Mouse (Mus musculus) layer of hippocampus, adult 8-10 months (tissue): ENCODE data around the gene Pcdh7. TPM values are rescaled to one million over a fixed set of nuclear protein-coding genes. Genes with fewer than 3 reads are reported as not detected.

Experiments
- DNase-seq, 2 experiments: peaks; one replicate each; pipeline ENCODE4 v3.0.0; 2022; ENCODE audit warnings: low spot score in 2 of 2
- total RNA-seq, 4 experiments: library from RNA; stranded (reverse); gene quantifications; 2 replicates each; pipeline ENCODE4 v1.2.4; 2022

Gene Pcdh7
- total RNA-seq, 4 experiments from 2014 or later = 67.4 to 71.7 (median 69.7) TPM

GRCm38 (mm10) chr5:57796337-57796736, 78.6 kb downstream of the Pcdh7 start:
- DNase-seq = no peak

GRCm38 (mm10) chr5:57797951-57798670, 80.3 kb downstream of the Pcdh7 start:
- DNase-seq = no peak

DNA sequence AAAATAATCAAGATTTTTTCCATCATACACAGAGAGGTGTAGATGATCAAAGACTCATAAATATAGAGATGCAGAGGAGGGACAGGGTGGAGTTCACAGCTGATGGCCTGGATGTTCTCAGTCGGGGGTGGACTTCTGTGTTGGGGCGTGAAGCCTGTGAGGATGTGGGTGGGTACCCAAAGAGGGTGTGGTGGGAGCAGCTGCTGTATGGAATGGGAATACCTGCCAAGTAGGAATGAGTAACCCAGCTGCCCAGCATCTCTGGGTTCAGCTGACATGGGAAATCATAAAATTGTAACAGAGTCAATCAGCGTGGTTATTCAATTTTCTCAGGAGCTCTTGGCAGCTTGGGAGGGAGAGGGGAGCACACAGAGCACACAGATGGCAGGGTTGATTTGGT, 85.3 kb downstream of the Pcdh7 start:
- no peak for DNase-seq

DNA sequence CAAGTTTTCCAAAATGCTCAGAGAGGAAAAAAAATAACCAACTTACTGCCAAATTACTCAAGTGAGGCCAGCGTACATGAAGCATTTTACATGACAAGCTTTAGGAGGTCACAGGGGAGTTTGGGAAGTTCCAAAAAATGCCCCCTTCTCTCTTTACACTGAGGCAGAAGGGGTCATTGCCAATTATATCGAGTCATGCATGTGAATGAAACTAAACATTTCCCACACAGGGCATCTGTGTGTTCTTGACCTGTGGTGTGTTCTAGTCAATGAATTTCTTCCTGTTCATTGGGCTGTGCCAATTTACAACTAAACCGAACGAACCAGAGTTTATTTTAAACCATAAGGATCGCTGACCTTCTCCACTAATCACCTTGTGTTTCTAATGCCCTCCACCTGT, 86.1 kb downstream of the Pcdh7 start:
- DNase-seq = no peak

DNA sequence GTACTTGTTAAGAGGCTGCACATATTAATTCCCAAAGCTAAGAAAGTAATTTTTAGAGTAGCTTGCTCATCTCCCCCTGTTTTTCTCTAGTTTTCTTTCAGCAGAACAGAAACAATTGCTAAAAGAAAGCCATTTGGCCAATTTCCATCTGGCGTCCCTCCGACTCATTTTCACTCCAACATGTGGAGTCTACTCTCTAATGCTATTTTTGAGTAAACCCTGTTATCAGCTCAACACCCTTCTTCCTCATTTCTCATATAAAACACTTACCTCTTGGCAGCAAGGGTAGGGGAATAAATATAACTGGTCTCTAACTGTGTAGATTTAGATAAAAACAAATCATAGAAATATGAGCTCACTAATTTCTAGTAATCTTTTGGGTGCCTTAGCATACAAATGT, 89.6 kb downstream of the Pcdh7 start:
- no peak for DNase-seq

- no peak for DNase-seq
Observed at GRCm38 (mm10) chr5:57810641-57811040, 92.9 kb downstream of the Pcdh7 start.

DNA sequence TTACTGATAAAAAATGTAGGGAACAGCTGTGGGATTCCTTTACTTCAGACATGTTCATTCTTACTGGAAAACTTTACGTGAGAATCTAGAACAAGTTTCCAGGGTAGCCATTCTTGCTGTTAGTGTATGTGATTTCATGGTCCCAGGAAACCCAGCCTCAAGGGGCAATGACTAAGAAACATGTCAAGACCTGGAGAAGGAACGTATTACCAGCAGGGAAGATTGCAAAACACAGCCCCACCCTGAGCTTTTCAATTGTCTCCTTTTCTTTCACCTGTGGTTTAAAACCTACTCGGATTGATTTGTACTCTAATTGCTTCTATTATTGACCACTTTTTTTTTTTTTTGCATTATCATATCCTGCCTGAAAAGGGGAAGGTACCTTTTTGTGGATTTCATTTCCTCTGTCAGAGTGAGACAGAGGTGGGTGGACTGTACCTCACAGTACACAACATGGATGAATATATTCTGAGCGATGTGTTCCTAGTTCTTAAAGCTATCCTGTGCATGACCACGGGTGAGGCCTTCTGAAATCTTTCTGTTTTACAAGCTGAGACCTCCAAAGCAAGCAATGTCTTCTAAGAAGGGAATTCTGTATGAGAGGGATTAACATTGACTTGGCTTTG, 98.3 kb downstream of the Pcdh7 start:
- no peak for DNase-seq

- no peak for DNase-seq
Observed at GRCm38 (mm10) chr5:57819788-57820187, 102.0 kb downstream of the Pcdh7 start.

GRCm38 (mm10) chr5:57821099-57821498, 103.3 kb downstream of the Pcdh7 start:
- no peak for DNase-seq

DNA sequence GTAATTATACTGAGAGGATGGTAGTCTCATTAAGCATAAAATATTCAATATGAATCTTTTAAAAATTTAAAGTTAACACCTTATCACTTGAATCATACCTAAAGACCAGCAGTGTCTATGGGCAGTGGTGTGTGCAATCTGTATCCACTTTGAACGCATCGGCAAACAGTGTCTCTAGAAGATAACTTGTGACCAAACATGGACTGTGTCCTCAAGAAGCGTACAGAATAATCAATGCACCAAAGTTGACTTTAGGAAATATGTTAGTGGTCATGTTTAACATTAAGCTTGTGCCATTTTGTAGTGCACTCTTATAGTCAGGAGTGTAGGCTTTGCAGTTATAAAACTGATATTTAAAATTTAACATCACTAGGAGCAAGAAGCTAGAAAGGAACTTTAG, 110.7 kb downstream of the Pcdh7 start:
- DNase-seq = no peak

GRCm38 (mm10) chr5:57837150-57837549, 119.4 kb downstream of the Pcdh7 start:
- no peak for DNase-seq

DNA sequence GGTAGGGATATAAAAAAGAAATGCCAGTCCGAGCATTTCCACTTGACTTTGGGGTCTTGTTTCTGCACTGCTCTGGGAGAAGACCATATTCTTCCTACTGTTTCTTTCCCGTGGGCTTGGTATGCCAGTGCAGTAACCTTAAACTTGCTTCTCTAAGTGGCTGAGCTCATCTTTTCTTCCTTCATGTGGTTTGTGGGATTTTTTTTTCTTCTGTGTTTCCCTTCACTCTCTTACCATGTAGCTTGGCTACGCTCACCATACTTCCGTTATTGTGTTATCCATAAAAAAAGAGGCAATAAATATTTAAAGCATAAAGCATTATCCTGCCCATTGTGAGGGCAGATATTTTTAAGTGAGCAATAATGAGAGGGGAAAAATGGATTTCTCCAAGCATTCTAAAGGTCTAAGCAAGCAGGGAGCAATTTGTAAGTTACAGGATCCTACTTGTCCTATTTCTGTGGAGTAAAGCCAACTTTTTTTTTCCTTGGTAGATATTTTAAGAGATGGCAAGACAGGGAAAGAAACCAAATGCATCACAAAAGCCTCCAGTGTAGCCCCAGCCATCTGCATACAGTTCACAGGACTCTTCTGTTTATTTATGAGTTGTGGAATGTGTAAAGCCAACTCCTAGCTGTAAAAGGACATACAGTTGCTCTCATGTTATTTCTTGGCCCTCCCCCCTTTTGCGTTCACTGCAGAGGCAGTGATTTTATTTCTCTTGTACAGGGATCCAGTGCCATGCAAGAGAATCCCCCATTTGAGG, 123.8 kb downstream of the Pcdh7 start:
- no peak for DNase-seq

DNA sequence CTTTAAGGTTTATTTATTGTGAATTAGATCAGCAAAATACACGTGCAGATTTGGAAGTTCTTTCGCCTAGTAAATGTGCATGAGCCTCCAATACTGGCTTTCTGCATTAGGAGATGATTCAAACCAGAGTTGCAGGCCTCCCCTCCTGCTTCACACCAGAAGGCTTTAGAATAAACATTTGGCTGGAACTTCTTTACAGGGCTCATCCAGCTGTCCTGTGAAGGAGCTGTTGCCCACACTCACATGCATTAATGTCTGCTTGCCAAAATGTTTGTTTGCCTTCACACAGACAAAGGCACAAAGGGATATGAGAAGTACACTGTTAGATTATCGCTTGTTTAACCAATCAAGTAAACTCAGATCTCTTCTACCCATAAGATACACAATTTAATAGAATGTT, 129.7 kb downstream of the Pcdh7 start:
- DNase-seq = peak; percentile 38 to 42

DNA sequence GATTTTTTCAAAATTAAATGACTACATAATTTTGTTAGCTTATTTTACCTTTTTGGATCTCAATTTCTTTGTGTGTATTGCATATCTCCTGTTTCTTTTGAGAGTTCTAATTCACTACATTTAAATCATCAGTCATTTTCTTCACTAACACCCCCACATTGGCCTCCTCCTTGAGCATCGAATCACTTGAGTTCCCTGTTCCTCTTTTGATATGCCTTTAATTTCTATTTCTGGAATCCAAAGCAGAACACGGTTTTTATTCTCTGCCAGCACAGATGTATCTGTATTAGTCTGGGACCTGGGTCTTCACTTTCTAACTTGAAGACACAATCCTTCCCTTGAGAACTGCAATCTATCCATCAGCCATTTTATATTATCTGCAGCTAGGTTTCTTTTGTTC, 132.3 kb downstream of the Pcdh7 start:
- DNase-seq = no peak

DNA sequence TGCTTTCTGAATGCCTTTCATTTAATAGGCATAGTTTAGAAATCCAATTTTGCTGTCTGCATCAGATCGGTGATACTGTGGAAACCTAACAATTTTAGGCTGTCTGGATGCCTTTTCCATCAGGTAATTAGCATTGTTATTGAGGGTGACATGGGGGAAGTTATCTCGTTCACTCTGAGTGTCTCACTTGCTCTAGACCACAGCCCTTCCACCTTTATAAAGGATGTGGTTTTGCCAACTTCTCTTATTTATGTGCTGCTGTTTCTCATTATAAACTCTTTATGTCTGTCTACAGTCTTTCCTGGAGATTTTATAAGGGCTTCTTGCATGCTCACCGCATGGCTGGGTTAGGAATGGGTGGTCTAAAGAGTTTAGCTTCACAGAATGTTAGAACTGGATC, 139.5 kb downstream of the Pcdh7 start:
- DNase-seq = no peak

DNA sequence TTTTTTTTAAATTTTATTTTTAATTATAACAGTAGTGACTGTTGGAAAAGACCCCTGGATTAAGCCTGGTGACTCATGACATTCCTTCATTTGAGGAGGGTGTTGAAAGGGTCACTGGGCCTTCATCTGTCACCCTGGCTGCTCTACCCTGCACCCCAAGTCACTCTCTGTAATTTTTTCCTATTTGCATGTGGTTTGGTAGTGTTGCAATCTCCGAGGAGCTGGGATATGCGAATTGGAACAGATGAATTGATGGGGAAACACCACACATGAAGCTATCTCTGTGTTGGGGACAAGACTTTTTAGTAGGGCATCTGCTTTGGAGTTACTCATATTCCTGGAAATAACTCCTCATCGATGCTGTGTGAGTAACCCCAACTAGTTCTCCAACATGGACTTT, 146.5 kb downstream of the Pcdh7 start:
- DNase-seq = no peak

DNA sequence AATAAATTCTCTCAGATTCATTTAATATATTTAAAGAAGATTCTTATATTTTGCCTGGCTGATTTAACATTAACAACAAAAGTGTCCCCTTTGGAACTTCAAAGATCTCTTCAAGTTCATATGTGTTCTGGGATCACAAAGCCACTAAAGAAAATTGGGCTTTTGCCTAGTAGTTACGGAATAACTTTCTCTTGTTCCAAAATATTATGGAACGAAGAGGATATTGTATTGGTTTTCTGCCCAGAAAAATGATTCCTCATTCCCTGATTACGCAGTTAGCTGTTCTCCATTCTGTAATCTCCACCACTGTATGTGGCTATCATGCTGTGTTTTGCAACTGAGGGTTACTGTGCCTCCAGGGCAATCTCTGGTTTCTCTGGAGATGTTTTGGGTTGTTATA, 147.5 kb downstream of the Pcdh7 start:
- DNase-seq = no peak

DNA sequence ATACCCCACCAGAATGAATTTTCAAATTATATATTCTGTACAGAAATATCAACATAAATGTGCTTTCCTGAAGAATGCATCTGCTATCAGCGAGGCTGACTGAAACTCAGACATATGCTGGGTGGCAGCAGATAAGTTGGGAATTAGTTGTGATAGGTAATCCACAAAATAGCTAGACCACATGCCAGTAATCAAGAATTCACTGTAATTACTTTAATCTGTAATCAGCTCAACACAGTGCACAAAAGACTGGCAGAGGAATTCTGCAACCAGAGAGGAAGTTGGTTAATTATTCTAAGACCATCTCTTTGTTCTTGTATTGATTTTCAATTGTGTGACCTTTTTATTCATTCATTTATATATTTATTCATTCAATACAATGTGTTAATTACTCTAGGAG, 148.3 kb downstream of the Pcdh7 start:
- no peak for DNase-seq

DNA sequence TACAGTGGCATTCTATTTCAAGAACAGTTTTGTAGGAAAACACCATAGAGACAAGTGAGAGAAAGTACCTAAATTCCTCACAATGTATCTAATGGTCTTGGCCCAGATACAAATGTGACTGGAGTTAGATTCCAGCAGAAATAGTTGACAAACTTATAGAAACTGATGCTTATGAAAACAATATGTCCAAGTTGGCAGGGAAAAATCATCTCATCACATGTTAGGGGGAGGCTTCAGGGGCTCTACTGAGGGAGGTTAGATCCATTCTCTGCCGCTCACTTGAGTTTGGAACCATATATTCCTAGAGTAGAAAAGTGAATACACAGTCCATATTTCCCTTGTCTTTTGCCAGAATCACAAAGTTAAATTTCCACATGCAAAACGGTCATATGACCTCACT, 150.1 kb downstream of the Pcdh7 start:
- no peak for DNase-seq

GRCm38 (mm10) chr5:57868702-57869101, 150.9 kb downstream of the Pcdh7 start:
- DNase-seq = no peak

DNA sequence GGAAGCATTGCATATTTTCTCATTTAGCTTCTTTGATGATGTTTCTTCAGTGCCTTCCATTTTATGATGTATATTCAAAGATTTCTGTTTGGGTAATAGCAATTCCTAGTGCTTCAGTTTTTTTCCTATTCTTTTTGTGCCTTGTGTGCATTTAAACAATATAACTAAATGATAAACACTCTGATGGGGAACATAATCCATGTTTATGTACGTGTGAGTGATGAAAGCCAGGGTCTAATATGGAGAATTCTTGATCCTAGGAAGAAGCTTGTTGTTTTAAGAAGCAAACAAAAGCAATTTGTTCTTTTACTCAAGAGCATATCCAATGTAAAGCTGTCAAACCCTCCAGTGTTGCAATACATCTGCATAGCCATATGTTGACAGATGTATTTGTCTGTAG, 153.0 kb downstream of the Pcdh7 start:
- no peak for DNase-seq

- DNase-seq = no peak
Observed at GRCm38 (mm10) chr5:57884982-57885381, 167.2 kb downstream of the Pcdh7 start.
